Mouse (Mus musculus) forebrain, embryonic 12.5 days (tissue): ENCODE results near the gene 2410131K14Rik. TPM values are rescaled to one million over a fixed set of nuclear protein-coding genes. Genes with fewer than 3 reads are reported as not detected.

Experiments used
- ATAC-seq: fragments of 200-750 bp; cut with Nextera tagmentation; 2 replicates; pipeline ENCODE4 v1.8.0; 2017; ENCODE audit warnings: moderate TSS enrichment; ENCODE audit not compliant: low FRiP score
- H3K27ac ChIP-seq: fragments of 300-500 bp; sonication (generic); 2 replicates; pipeline ENCODE4 v1.5.1; 2016; ENCODE audit warnings: mild to moderate bottlenecking
- H3K27me3 ChIP-seq: fragments of 300-500 bp; sonication (generic); 2 replicates; pipeline ENCODE4 v1.6.1; 2016; ENCODE audit warnings: mild to moderate bottlenecking
- H3K36me3 ChIP-seq: fragments of 300-500 bp; sonication (generic); replicated peaks from 2 replicates; pipeline ENCODE4 v1.6.1; 2016; ENCODE audit warnings: mild to moderate bottlenecking
- H3K4me1 ChIP-seq: fragments of 300-500 bp; sonication (generic); 2 replicates; pipeline ENCODE4 v1.6.1; 2016
- H3K4me2 ChIP-seq: fragments of 300-500 bp; sonication (generic); 2 replicates; pipeline ENCODE4 v1.6.1; 2016; ENCODE audit warnings: mild to moderate bottlenecking, moderate library complexity
- H3K4me3 ChIP-seq: fragments of 300-500 bp; sonication (generic); replicated peaks from 2 replicates; pipeline ENCODE4 v1.5.1; 2016; ENCODE audit warnings: mild to moderate bottlenecking
- H3K9ac ChIP-seq: fragments of 300-500 bp; sonication (generic); 2 replicates; pipeline ENCODE4 v1.6.1; 2016; ENCODE audit warnings: mild to moderate bottlenecking
- H3K9me3 ChIP-seq: fragments of 300-500 bp; sonication (generic); 2 replicates; pipeline ENCODE4 v1.6.1; 2016
- WGBS: fragments of 180-500 bp; shearing (Covaris S2); methylation state at CpG from one replicate; pipeline ENCODE4 v1.1.7; 2016; 5-methylcytosine and 5-hydroxymethylcytosine counted together
- polyA plus RNA-seq: library from polyadenylated mRNA; unstranded; fragments of >200 nt; fragmentation: Nextera tagmentation; extraction: Ambion mirVana; gene quantifications from 2 replicates; pipeline ENCODE4 v1.2.1, GENCODE M21; 2016

Gene 2410131K14Rik
- polyA plus RNA-seq, 1 experiment from 2014 or later: 13.2 TPM

- Histone ChIP-seq H3K4me1 (peaks cover 39% of the 10 kb centered on the region), H3K36me3 (no peaks in the 10 kb centered on the region), H3K27ac (peak overlapping the region; percentile 88), H3K9me3 (no peaks in the 10 kb centered on the region), H3K4me3 (no peak overlapping the region), H3K27me3 (no peaks in the 10 kb centered on the region), H3K9ac (no peak overlapping the region), H3K4me2 (peak overlapping the region; percentile 27)
- WGBS: 88% methylated on average over 7 of the region's 7 CpGs
- no peak for ATAC-seq
Observed at GRCm38 (mm10) chr5:118294865-118295258, 49.8 kb downstream of the 2410131K14Rik start.

- H3K4me2 ChIP-seq: no peak overlapping the region
Observed at GRCm38 (mm10) chr5:118297338-118297746, 52.3 kb downstream of the 2410131K14Rik start.

GRCm38 (mm10) chr5:118299720-118300400 is 54.8 kb downstream of the 2410131K14Rik start:
- Histone ChIP-seq H3K36me3 (no peaks in the 10 kb centered on the region), H3K27me3 (no peaks in the 10 kb centered on the region), H3K4me3 (no peak overlapping the region), H3K4me1 (peaks cover 24% of the 10 kb centered on the region), H3K27ac (no peak overlapping the region), H3K4me2 (no peak overlapping the region), H3K9ac (no peak overlapping the region), H3K9me3 (no peaks in the 10 kb centered on the region)
- WGBS: 92% methylated on average over 11 of the region's 11 CpGs
- no peak for ATAC-seq

More at GRCm38 (mm10) chr5:118297338-118297746, 52.3 kb downstream of the 2410131K14Rik start:
- WGBS: 33% methylated on average over 12 of the region's 12 CpGs
- Histone ChIP-seq H3K4me1 (peaks cover 39% of the 10 kb centered on the region), H3K9ac (no peak overlapping the region), H3K4me3 (no peak overlapping the region), H3K27ac (0 out of 2 replicates have a peak overlapping the region, but pooled peaks have one; percentile 11), H3K36me3 (no peaks in the 10 kb centered on the region), H3K9me3 (no peaks in the 10 kb centered on the region), H3K27me3 (no peaks in the 10 kb centered on the region)
- no peak for ATAC-seq

- H3K27me3 ChIP-seq: no peaks in the 10 kb centered on the region
- no peak overlapping the region for H3K4me2 ChIP-seq
- H3K9me3 ChIP-seq: no peaks in the 10 kb centered on the region
- no peak for ATAC-seq
- H3K36me3 ChIP-seq: no peaks in the 10 kb centered on the region
- 74% methylated on average over 9 of the region's 9 CpGs for WGBS
- no peak overlapping the region for H3K9ac ChIP-seq
- no peak overlapping the region for H3K4me3 ChIP-seq
- H3K27ac ChIP-seq: no peak overlapping the region
- H3K4me1 ChIP-seq: peaks cover 6% of the 10 kb centered on the region
Observed at GRCm38 (mm10) chr5:118302466-118303155, 57.6 kb downstream of the 2410131K14Rik start.

GRCm38 (mm10) chr5:118304970-118305618 is 60.1 kb downstream of the 2410131K14Rik start:
- Histone ChIP-seq H3K27me3 (no peaks in the 10 kb centered on the region), H3K36me3 (no peaks in the 10 kb centered on the region), H3K9ac (no peak overlapping the region), H3K4me3 (no peak overlapping the region), H3K9me3 (no peaks in the 10 kb centered on the region), H3K4me2 (no peak overlapping the region), H3K4me1 (no peaks in the 10 kb centered on the region; the same call in 1 of the 2 replicates), H3K27ac (no peak overlapping the region)
- no peak for ATAC-seq
- WGBS: 93% methylated on average over 19 of the region's 19 CpGs

- Histone ChIP-seq H3K4me3 (no peak overlapping the region), H3K27me3 (no peaks in the 10 kb centered on the region), H3K4me2 (no peak overlapping the region), H3K9ac (no peak overlapping the region), H3K27ac (no peak overlapping the region), H3K9me3 (no peaks in the 10 kb centered on the region), H3K36me3 (no peaks in the 10 kb centered on the region), H3K4me1 (no peaks in the 10 kb centered on the region; the same call in 1 of the 2 replicates)
- 86% methylated on average over 6 of the region's 6 CpGs for WGBS
- no peak for ATAC-seq
Observed at GRCm38 (mm10) chr5:118310389-118310788, 65.4 kb downstream of the 2410131K14Rik start.

GRCm38 (mm10) chr5:118311251-118311650 is 66.2 kb downstream of the 2410131K14Rik start:
- Histone ChIP-seq H3K4me1 (no peaks in the 10 kb centered on the region; the same call in 1 of the 2 replicates), H3K27ac (no peak overlapping the region), H3K9me3 (no peaks in the 10 kb centered on the region), H3K9ac (no peak overlapping the region), H3K4me2 (no peak overlapping the region), H3K27me3 (no peaks in the 10 kb centered on the region), H3K4me3 (no peak overlapping the region), H3K36me3 (no peaks in the 10 kb centered on the region)
- ATAC-seq: no peak
- 61% methylated on average over 10 of the region's 10 CpGs for WGBS

GRCm38 (mm10) chr5:118313766-118314165 is 68.7 kb downstream of the 2410131K14Rik start:
- no peak overlapping the region for H3K4me2 ChIP-seq
- H3K4me1 ChIP-seq: peaks cover 8% of the 10 kb centered on the region
- no peaks in the 10 kb centered on the region for H3K36me3 ChIP-seq
- H3K4me3 ChIP-seq: no peak overlapping the region
- no peak overlapping the region for H3K27ac ChIP-seq
- H3K9ac ChIP-seq: no peak overlapping the region
- ATAC-seq: no peak
- 95% methylated on average over 6 of the region's 6 CpGs for WGBS
- no peaks in the 10 kb centered on the region for H3K9me3 ChIP-seq
- H3K27me3 ChIP-seq: peaks cover 10% of the 10 kb centered on the region

Other genes starting within 250 kb of the 2410131K14Rik start
- 4.7 and 6.3 TPM in 2 replicates for gene Tesc, start 217.5 kb upstream of the 2410131K14Rik start, polyA plus RNA-seq
- gene Fbxw8, start 89.8 kb upstream of the 2410131K14Rik start, polyA plus RNA-seq: 41.5 and 41.7 TPM in 2 replicates
- 0.46 and 0.52 TPM in 2 replicates for gene Hrk, start 80.6 kb upstream of the 2410131K14Rik start, polyA plus RNA-seq
- 8.3 and 11.0 TPM in 2 replicates for gene Rnft2, start 111 bp upstream of the 2410131K14Rik start, polyA plus RNA-seq